Mouse (Mus musculus) bone marrow, adult 2 months (tissue): ENCODE measurements around the gene Stx6. TPM values are rescaled to one million over a fixed set of nuclear protein-coding genes. Genes with fewer than 3 reads are reported as not detected.

Experiments used
- H3K27ac ChIP-seq: fragments of 200-500 bp; 2 replicates; pipeline ENCODE4 v1.5.1; 2012; ENCODE audit warnings: low read depth, mild to moderate bottlenecking, control low read depth, inconsistent platforms, low read length; ENCODE audit not compliant: control insufficient read depth, poor library complexity, insufficient read depth
- H3K4me1 ChIP-seq: fragments of 200-500 bp; 2 replicates; pipeline ENCODE4 v1.6.1; 2011; ENCODE audit warnings: low read length; ENCODE audit not compliant: control insufficient read depth, insufficient read depth
- H3K4me3 ChIP-seq: fragments of 200-500 bp; replicated peaks from 2 replicates; pipeline ENCODE3; 2011; ENCODE audit warnings: mild to moderate bottlenecking, low read depth, low read length, control low read depth; ENCODE audit not compliant: control insufficient read depth
- CTCF ChIP-seq: fragments of 200-500 bp; IDR thresholded peaks from 2 replicates; pipeline ENCODE4 v1.5.1; 2011; ENCODE audit warnings: low read length, control low read depth; ENCODE audit not compliant: control insufficient read depth, insufficient read depth
- POLR2A ChIP-seq: fragments of 200-500 bp; IDR thresholded peaks from 2 replicates; pipeline ENCODE4 v1.6.1; 2011; ENCODE audit warnings: low read depth, mild to moderate bottlenecking, control low read depth, low read length, borderline replicate concordance; ENCODE audit not compliant: control insufficient read depth
- WGBS: fragments of 180-500 bp; shearing (Covaris S2); methylation state at CpG from one replicate; pipeline ENCODE4 v1.1.7; 2018; 5-methylcytosine and 5-hydroxymethylcytosine counted together
- polyA plus RNA-seq: library from polyadenylated mRNA; stranded (reverse); fragments of >200 nt; gene quantifications from 2 replicates; pipeline ENCODE4 v1.2.4, GENCODE M21; 2011; ENCODE audit warnings: low replicate concordance; ENCODE audit not compliant: missing spikeins, insufficient read depth, insufficient read length

Stx6 gene
- polyA plus RNA-seq, 1 experiment = 13.7 TPM

GRCm38 (mm10) chr1:155252631-155253121, 94.2 kb downstream of the Stx6 start:
- Histone ChIP-seq H3K27ac (no peak overlapping the region), H3K4me3 (no peak overlapping the region), H3K4me1 (no peaks in the 10 kb centered on the region)
- no peak for TF ChIP-seq POLR2A
- TF ChIP-seq CTCF = no peak
- WGBS = 50% methylated on average over 6 of the region's 6 CpGs

- H3K4me1 ChIP-seq = no peaks in the 10 kb centered on the region
- TF ChIP-seq POLR2A (no peak), CTCF (no peak)
- 67% methylated on average over 12 of the region's 12 CpGs for WGBS
- no peak overlapping the region for H3K4me3 ChIP-seq
- no peak overlapping the region for H3K27ac ChIP-seq
Measured at GRCm38 (mm10) chr1:155253126-155253525, 94.6 kb downstream of the Stx6 start.

- H3K4me1 ChIP-seq = no peaks in the 10 kb centered on the region
- TF ChIP-seq POLR2A (no peak), CTCF (no peak)
- WGBS = 79% methylated on average over 8 of the region's 8 CpGs
- H3K4me3 ChIP-seq = no peak overlapping the region
- no peak overlapping the region for H3K27ac ChIP-seq
Measured at GRCm38 (mm10) chr1:155254309-155254708, 95.8 kb downstream of the Stx6 start.

Other genes starting within 250 kb of the Stx6 start
- gene Ier5, start 59.1 kb upstream of the Stx6 start, polyA plus RNA-seq = 10.4 and 18.8 TPM in 2 replicates
- 0.70 and 1.1 TPM in 2 replicates for gene Mr1, start 11.9 kb upstream of the Stx6 start, polyA plus RNA-seq
- 2.5 TPM in 1 of 2 replicates, not detected in the other for gene BC034090, start 85.7 kb downstream of the Stx6 start, polyA plus RNA-seq